Mouse (Mus musculus) neural tube, embryonic 11.5 days (tissue): ENCODE data around the gene Vapa. TPM values are rescaled to one million over a fixed set of nuclear protein-coding genes. Genes with fewer than 3 reads are reported as not detected.

Experiments
- ATAC-seq: fragments of 200-750 bp; cut with Nextera tagmentation; 2 replicates; pipeline ENCODE4 v1.8.0; 2017; ENCODE audit warnings: moderate number of reproducible peaks, mild to moderate bottlenecking, moderate TSS enrichment, moderate library complexity; ENCODE audit not compliant: insufficient read depth, low FRiP score, low TSS enrichment
- DNase-seq: peaks from one replicate; pipeline ENCODE4 v3.0.0-alpha.2; 2015; ENCODE audit warnings: low spot score
- H3K27ac ChIP-seq: fragments of 300-500 bp; sonication (generic); 2 replicates; pipeline ENCODE4 v1.5.1; 2014; ENCODE audit warnings: low read depth, mild to moderate bottlenecking, low read length
- H3K27me3 ChIP-seq: fragments of 300-500 bp; sonication (generic); 2 replicates; pipeline ENCODE4 v1.6.1; 2014; ENCODE audit warnings: mild to moderate bottlenecking, low read length, mixed read lengths; ENCODE audit not compliant: control insufficient read depth, insufficient read depth
- H3K36me3 ChIP-seq: fragments of 300-500 bp; sonication (generic); 2 replicates; pipeline ENCODE4 v1.6.1; 2014; ENCODE audit warnings: mild to moderate bottlenecking, low read length, moderate library complexity, mixed read lengths; ENCODE audit not compliant: control insufficient read depth, insufficient read depth
- H3K4me1 ChIP-seq: fragments of 300-500 bp; sonication (generic); 2 replicates; pipeline ENCODE4 v1.6.1; 2014; ENCODE audit warnings: low read length, mixed read lengths; ENCODE audit not compliant: control insufficient read depth, insufficient read depth
- H3K4me2 ChIP-seq: fragments of 300-500 bp; sonication (generic); 2 replicates; pipeline ENCODE4 v1.6.1; 2014; ENCODE audit warnings: low read depth, mild to moderate bottlenecking, moderate library complexity
- H3K4me3 ChIP-seq: fragments of 300-500 bp; sonication (generic); 2 replicates; pipeline ENCODE4 v1.5.1; 2014; ENCODE audit warnings: low read depth, low read length
- H3K9ac ChIP-seq: fragments of 300-500 bp; sonication (generic); 2 replicates; pipeline ENCODE4 v1.6.1; 2014; ENCODE audit warnings: mild to moderate bottlenecking, low read length
- H3K9me3 ChIP-seq: fragments of 300-500 bp; sonication (generic); 2 replicates; pipeline ENCODE4 v1.6.1; 2016; ENCODE audit warnings: low read length; ENCODE audit not compliant: control insufficient read depth
- WGBS: fragments of 180-500 bp; shearing (Covaris S2); extraction: QIAGEN DNeasy Blood & Tissue Kit; methylation state at CpG from one replicate; pipeline ENCODE4 v1.1.7; 2014; 5-methylcytosine and 5-hydroxymethylcytosine counted together
- polyA plus RNA-seq: library from polyadenylated mRNA; unstranded; fragments of >200 nt; fragmentation: Nextera tagmentation; extraction: Ambion mirVana; gene quantifications from 2 replicates; pipeline ENCODE4 v1.2.1, GENCODE M21; 2014

Vapa gene
- polyA plus RNA-seq, 1 experiment from 2014 or later, result 259 TPM

DNA sequence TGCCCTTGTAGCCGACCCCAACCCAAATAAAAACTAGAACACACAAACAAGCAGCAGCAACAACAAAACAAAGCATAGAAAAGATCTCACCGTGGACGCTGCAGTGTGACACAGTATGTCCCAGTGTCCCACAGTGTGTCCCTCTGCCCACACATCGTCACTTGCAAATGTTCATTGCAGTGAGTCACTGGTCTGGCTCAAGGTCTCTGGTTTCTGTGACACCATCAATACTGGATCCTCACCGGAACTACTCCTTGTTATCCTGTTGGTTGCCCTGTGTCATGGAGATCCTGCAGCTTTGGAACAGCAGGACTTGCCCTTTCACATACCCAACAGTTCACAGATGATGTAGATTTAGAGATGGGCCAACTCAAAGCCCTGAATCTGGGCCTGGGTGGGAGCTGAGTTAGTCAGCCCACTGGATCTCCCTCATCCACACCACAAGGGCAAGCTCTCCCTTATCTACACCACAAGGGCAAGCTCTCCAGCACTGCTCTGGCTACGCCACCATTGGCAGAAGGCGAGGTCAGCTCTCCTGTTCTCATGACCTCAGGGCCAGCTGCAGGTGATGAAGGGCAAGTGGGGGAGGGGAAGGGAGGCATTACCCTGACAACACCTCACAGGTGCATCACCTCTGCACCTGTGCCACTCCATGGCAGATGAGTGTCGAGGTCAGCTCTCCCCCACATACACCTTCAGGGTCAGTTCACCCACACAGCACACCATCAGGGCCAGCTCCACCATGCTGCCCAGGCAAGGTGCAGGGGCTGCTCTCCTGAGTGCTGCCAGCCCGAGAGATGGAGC is 35.2 kb upstream of the Vapa start:
- Histone ChIP-seq H3K4me3 (no peak overlapping the region), H3K4me1 (no peaks in the 10 kb centered on the region), H3K27ac (no peak overlapping the region), H3K9ac (no peak overlapping the region), H3K4me2 (no peak overlapping the region), H3K36me3 (no peaks in the 10 kb centered on the region), H3K9me3 (no peaks in the 10 kb centered on the region), H3K27me3 (no peaks in the 10 kb centered on the region)
- ATAC-seq (no peak), DNase-seq (no peak)
- WGBS, result 88% methylated on average over 9 of the region's 9 CpGs

DNA sequence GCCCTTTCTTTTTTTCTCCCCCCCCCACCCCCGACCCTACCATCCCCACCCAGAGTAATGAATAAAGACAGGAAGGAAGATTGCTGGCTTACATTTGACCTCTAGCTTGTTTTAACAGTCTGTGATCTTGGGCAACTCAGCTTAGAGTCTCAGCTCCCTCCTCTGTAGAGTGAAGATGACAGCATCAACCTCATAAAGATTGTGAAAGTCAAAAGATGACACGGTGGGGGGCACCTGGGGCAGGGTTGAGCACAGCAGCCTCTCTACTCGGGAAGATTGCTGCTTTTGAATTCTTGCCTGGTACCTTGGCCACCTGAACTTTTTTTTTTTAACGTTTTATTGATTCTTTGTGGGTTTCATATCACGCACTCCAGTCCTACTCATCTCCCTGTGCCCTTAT is 34.6 kb upstream of the Vapa start:
- Histone ChIP-seq H3K9ac (no peak overlapping the region), H3K27me3 (no peaks in the 10 kb centered on the region), H3K4me2 (no peak overlapping the region), H3K4me3 (no peak overlapping the region), H3K36me3 (no peaks in the 10 kb centered on the region), H3K4me1 (peaks cover 1% of the 10 kb centered on the region; the same call in 1 of the 2 replicates), H3K9me3 (no peaks in the 10 kb centered on the region), H3K27ac (no peak overlapping the region)
- 72% methylated on average over 5 of the region's 5 CpGs for WGBS
- DNase-seq (no peak), ATAC-seq (no peak)

DNA sequence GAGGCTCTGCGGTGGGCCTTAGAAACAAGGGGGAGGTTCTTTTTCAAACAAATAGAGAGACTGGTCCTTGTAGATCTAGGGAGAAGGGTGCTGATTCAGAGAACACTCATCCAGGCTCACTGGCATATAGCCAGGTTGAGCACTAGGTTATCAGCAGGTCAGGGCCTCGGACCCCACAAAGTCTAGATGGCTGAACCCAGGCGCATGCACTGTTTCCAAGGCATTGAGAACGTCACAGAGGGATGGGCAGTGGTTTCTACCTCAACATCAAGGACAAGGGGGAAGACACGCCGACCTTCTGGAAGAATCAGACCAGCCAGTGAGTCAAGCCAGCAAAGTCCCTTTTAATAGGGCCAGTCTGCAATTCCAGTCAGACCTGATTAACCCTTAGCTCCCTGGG is 33.9 kb upstream of the Vapa start:
- H3K9me3 ChIP-seq, result no peaks in the 10 kb centered on the region
- no peaks in the 10 kb centered on the region for H3K36me3 ChIP-seq
- no peak overlapping the region for H3K4me3 ChIP-seq
- no peak overlapping the region for H3K27ac ChIP-seq
- H3K4me2 ChIP-seq, result no peak overlapping the region
- WGBS, result 84% methylated on average over 6 of the region's 6 CpGs
- DNase-seq, result no peak
- no peak overlapping the region for H3K9ac ChIP-seq
- no peak for ATAC-seq
- H3K4me1 ChIP-seq, result peaks cover 9% of the 10 kb centered on the region
- H3K27me3 ChIP-seq, result no peaks in the 10 kb centered on the region

DNA sequence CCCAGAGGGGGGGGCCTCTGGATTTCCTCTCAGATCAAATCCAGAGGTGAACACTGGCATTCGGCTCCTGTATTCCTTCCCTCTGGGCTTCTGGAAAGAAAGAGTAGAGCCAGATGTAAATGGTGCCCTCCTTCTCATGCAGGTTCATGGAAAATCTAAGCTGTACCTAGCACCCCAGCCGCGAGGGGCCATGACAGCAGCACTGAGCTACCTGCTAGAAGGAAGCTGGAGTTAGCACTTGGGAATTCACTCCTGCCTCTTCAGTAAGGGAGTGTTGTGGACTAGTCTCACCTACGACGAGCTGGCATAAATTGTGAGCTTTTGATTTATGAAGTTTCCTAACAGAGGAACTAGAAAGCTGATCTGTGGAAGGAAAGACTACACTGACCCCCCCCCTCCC is 30.2 kb upstream of the Vapa start:
- Histone ChIP-seq H3K36me3 (no peaks in the 10 kb centered on the region), H3K4me2 (no peak overlapping the region), H3K9ac (no peak overlapping the region), H3K27me3 (no peaks in the 10 kb centered on the region), H3K9me3 (no peaks in the 10 kb centered on the region), H3K27ac (no peak overlapping the region), H3K4me3 (no peak overlapping the region), H3K4me1 (peaks cover 10% of the 10 kb centered on the region)
- 89% methylated on average over 5 of the region's 5 CpGs for WGBS
- ATAC-seq, result no peak
- DNase-seq, result no peak

DNA sequence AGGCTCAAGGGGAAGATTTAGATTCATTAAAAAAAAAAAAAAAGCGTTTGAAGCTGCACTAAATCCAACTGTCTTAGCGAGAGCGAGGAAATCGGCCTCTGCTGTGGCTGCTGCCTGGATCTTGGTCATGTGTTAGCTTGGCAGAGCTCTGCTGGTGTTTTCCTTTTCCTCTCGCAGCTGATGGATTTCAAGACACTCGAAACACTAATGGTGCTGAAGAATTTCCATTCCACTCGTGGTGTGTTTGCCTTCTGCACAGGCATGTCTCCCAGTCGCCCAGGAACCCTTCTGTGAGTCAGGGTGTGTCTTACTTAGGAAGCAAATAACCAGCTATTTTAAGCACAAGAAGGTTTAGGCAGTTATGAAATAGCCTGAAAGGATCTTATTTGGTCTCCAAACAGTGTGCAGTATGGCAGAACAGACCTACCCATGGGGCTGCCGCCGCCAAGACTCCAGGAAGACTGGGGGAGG is 29.7 kb upstream of the Vapa start:
- no peaks in the 10 kb centered on the region for H3K36me3 ChIP-seq
- no peak for DNase-seq
- 58% methylated on average over 10 of the region's 10 CpGs for WGBS
- no peak for ATAC-seq
- H3K9ac ChIP-seq, result no peak overlapping the region
- no peaks in the 10 kb centered on the region for H3K9me3 ChIP-seq
- no peak overlapping the region for H3K4me2 ChIP-seq
- no peaks in the 10 kb centered on the region for H3K27me3 ChIP-seq
- H3K4me3 ChIP-seq, result no peak overlapping the region
- peaks cover 10% of the 10 kb centered on the region for H3K4me1 ChIP-seq
- 0 out of 2 replicates have a peak overlapping the region, but pooled peaks have one; percentile 20 for H3K27ac ChIP-seq

DNA sequence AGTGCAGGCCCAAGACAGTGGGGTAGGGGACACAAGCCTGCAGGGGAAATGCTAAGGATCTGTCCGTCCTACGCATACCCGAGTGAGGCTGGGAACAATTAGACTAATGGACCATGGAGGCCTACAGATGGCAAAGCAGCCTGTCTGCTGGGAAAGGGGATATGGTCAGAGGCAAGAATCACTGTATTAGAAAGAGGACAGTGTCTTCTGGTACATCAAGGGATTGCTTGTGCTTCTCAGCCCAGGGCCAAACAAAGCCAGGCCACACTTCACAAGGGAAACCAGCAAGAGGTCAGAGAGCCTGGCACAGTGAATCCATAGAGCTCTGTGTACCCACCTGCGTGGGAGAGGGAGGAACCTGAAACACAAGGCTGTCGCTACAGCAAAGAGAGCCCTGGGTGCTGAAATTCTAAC is 29.2 kb upstream of the Vapa start:
- 0 out of 2 replicates have a peak overlapping the region, but pooled peaks have one; percentile 20 for H3K27ac ChIP-seq
- ATAC-seq, result no peak
- H3K36me3 ChIP-seq, result no peaks in the 10 kb centered on the region
- H3K9me3 ChIP-seq, result no peaks in the 10 kb centered on the region
- 39% methylated on average over 5 of the region's 5 CpGs for WGBS
- H3K4me2 ChIP-seq, result no peak overlapping the region
- no peak overlapping the region for H3K4me3 ChIP-seq
- no peak overlapping the region for H3K9ac ChIP-seq
- H3K27me3 ChIP-seq, result no peaks in the 10 kb centered on the region
- no peak for DNase-seq
- H3K4me1 ChIP-seq, result peaks cover 10% of the 10 kb centered on the region

DNA sequence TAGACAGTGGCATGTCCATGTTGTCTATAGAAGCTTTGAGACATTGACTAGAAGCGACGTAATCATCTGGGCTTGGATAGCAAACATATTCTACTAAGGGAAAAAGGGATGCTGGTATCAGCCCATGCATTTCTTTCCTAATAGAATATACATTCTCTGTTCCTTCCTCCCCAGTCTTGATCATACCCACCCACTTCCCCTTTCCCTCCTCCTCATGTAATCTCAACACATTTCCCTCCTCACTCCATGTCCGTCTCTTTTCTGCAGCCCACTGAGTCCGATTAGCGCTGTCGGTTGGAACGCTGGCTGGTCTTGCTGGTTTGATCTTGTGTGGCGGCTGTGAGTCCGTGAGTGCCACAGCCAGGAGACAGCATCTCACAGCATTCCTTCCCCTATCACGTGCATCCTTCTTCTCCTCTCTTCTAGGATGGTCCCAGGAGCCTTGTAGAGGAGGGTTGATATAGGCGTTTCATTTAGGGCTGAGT is 28.4 kb upstream of the Vapa start, which contains the start of gene Txndc2:
Gene Txndc2, minus strand, starts transcription at position 435 of the 485 bp plus-strand sequence.
- Histone ChIP-seq H3K4me2 (no peak within 1 kb of the TSS), H3K36me3 (no peaks in the 10 kb centered on the region), H3K27ac (0 out of 2 replicates have a peak within 1 kb of the TSS, but pooled peaks have one; percentile 20), H3K9me3 (no peaks in the 10 kb centered on the region), H3K4me3 (no peak within 1 kb of the TSS), H3K4me1 (peaks cover 10% of the 10 kb centered on the region), H3K9ac (no peak within 1 kb of the TSS), H3K27me3 (no peaks in the 10 kb centered on the region)
- DNase-seq (no peak), ATAC-seq (no peak)
- WGBS, result 89% methylated on average over 11 of the region's 11 CpGs

DNA sequence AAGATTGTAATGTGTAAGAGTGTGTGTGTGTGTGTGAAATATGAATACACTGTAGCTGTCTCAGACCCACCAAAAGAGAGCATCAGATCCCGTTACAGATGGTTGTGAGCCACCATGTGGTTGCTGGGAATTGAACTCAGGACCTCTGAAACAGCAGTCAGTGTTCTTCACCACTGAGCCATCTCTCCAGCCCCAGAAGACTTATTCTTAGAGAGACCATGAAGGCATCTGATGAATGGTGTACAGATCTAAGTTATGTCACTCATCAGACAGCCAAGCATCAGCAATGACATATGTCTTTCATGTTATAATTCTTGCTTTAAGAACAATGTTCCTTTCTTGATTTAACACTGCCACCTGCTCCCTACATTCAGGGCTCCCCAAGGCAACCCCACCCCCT is 25.8 kb upstream of the Vapa start:
- no peak overlapping the region for H3K27ac ChIP-seq
- no peak overlapping the region for H3K4me2 ChIP-seq
- no peak overlapping the region for H3K9ac ChIP-seq
- H3K27me3 ChIP-seq, result no peaks in the 10 kb centered on the region
- ATAC-seq (no peak), DNase-seq (no peak)
- H3K36me3 ChIP-seq, result no peaks in the 10 kb centered on the region
- H3K4me3 ChIP-seq, result no peak overlapping the region
- no peaks in the 10 kb centered on the region for H3K9me3 ChIP-seq
- 94% methylated on average over 1 of the region's 1 CpGs for WGBS
- peaks cover 10% of the 10 kb centered on the region for H3K4me1 ChIP-seq
